ENCODE assay signal across 8 mouse cellular contexts in genomic region chr10:60827901-60828670, GRCm38 (mm10). TPM values are rescaled to one million over a fixed set of nuclear protein-coding genes. Genes with fewer than 3 reads are reported as not detected.
A peak's percentile ranks its signal among the peaks of the same experiment; 100 is the strongest.
DNase-seq lines count a peak whose midpoint lies in the region; ATAC-seq and TF ChIP-seq lines count a peak whose summit lies in the region.

No protein-coding gene starts in this region.

- peak; percentile 60 for DNase-seq in cerebellum, adult 11-12 months
- no peak for DNase-seq in cerebellum, adult 8-10 months
- DNase-seq in lung, adult 2 months, result no peak
- no peak for DNase-seq in spleen, adult 18-20 months
- no peak for DNase-seq in right cerebral cortex, adult 18-20 months

- peak overlapping the region; percentile 68; the same call in 1 of the 2 replicates for H3K4me3 ChIP-seq in lung, embryonic 15.5 days
- no peak overlapping the region for H3K4me3 ChIP-seq in lung, adult 2 months (replicated peaks; ENCODE audit: extremely low read depth, low read depth, low read length)
- H3K4me3 ChIP-seq in hindbrain, embryonic 15.5 days, result peak overlapping the region; percentile 5; the same call in 1 of the 2 replicates
- H3K4me3 ChIP-seq in neural tube, embryonic 15.5 days (replicated peaks), result no peak overlapping the region

- no peak overlapping the region for H3K9ac ChIP-seq in lung, embryonic 15.5 days
- H3K9ac ChIP-seq in hindbrain, embryonic 15.5 days, result no peak overlapping the region
- 0 out of 2 replicates have a peak overlapping the region, but pooled peaks have one; percentile 3 for H3K9ac ChIP-seq in neural tube, embryonic 15.5 days (replicated peaks)

- TF ChIP-seq CTCF in lung, adult 2 months (IDR thresholded peaks at IDR 0.05; ENCODE audit: insufficient read depth, low read length), result no peak

- H3K27me3 ChIP-seq in lung, embryonic 15.5 days, result peaks cover 39% of the 10 kb centered on the region
- H3K27me3 ChIP-seq in hindbrain, embryonic 15.5 days, result peaks cover 50% of the 10 kb centered on the region
- peaks cover 56% of the 10 kb centered on the region for H3K27me3 ChIP-seq in neural tube, embryonic 15.5 days (replicated peaks)

- peak overlapping the region; percentile 94 for H3K4me2 ChIP-seq in lung, embryonic 15.5 days
- peak overlapping the region; percentile 97 for H3K4me2 ChIP-seq in hindbrain, embryonic 15.5 days
- H3K4me2 ChIP-seq in neural tube, embryonic 15.5 days, result peak overlapping the region; percentile 99

- H3K36me3 ChIP-seq in lung, embryonic 15.5 days, result no peaks in the 10 kb centered on the region
- H3K36me3 ChIP-seq in hindbrain, embryonic 15.5 days, result no peaks in the 10 kb centered on the region
- no peaks in the 10 kb centered on the region for H3K36me3 ChIP-seq in neural tube, embryonic 15.5 days

- no peak for ATAC-seq in lung, embryonic 15.5 days (ENCODE audit: borderline replicate concordance, extremely low read depth, low FRiP score, low TSS enrichment)
- no peak for ATAC-seq in hindbrain, embryonic 15.5 days (ENCODE audit: low FRiP score, low read depth)
- ATAC-seq in neural tube, embryonic 15.5 days (ENCODE audit: low FRiP score), result no peak

- no peak overlapping the region for H3K27ac ChIP-seq in lung, embryonic 15.5 days
- no peak overlapping the region for H3K27ac ChIP-seq in hindbrain, embryonic 15.5 days (replicated peaks)
- H3K27ac ChIP-seq in neural tube, embryonic 15.5 days (replicated peaks), result no peak overlapping the region

- no peaks in the 10 kb centered on the region for H3K9me3 ChIP-seq in lung, embryonic 15.5 days
- H3K9me3 ChIP-seq in hindbrain, embryonic 15.5 days, result no peaks in the 10 kb centered on the region
- no peaks in the 10 kb centered on the region for H3K9me3 ChIP-seq in neural tube, embryonic 15.5 days (replicated peaks)

- WGBS in lung, embryonic 15.5 days, result 43% methylated on average over 17 of the region's 17 CpGs
- WGBS in lung, adult 2 months, result 61% methylated on average over 17 of the region's 17 CpGs
- WGBS in hindbrain, embryonic 15.5 days, result 41% methylated on average over 17 of the region's 17 CpGs
- 39% methylated on average over 17 of the region's 17 CpGs for WGBS in neural tube, embryonic 15.5 days

- H3K4me1 ChIP-seq in lung, embryonic 15.5 days, result peaks cover 62% of the 10 kb centered on the region
- peaks cover 7% of the 10 kb centered on the region for H3K4me1 ChIP-seq in lung, adult 2 months (ENCODE audit: control insufficient read depth, insufficient read depth, low read length)
- H3K4me1 ChIP-seq in hindbrain, embryonic 15.5 days (replicated peaks), result peaks cover 50% of the 10 kb centered on the region
- H3K4me1 ChIP-seq in neural tube, embryonic 15.5 days, result peaks cover 54% of the 10 kb centered on the region

- no peak for TF ChIP-seq POLR2A in lung, adult 2 months (IDR thresholded peaks at IDR 0.05; ENCODE audit: borderline replicate concordance, extremely low read depth, low read depth, low read length)

RNA-seq across cellular contexts. Expression of gene Unc5b, which starts 3.3 kb away (rescaled TPM):
- 6.5 and 7.7 TPM in 2 replicates for polyA plus RNA-seq in lung, embryonic 15.5 days (2015; fragmentation: Nextera tagmentation; extraction: Ambion mirVana)
- 13.4 and 16.8 TPM in 2 replicates for polyA plus RNA-seq in lung, adult 2 months (2012; rRNA removed)
- 2.8 and 3.5 TPM in 2 replicates for polyA plus RNA-seq in hindbrain, embryonic 15.5 days (2015; fragmentation: Nextera tagmentation; extraction: Ambion mirVana)
- 2.3 and 2.8 TPM in 2 replicates for polyA plus RNA-seq in neural tube, embryonic 15.5 days (2015; fragmentation: Nextera tagmentation; extraction: Ambion mirVana)

Comparison
In these comparisons a context has a peak if more than half of its experiments do, and no peak if none do; other contexts are left out.
1. H3K4me3 ChIP-seq: peak in lung, embryonic 15.5 days (single experiment) and hindbrain, embryonic 15.5 days (single experiment); none in lung, adult 2 months (single experiment) and neural tube, embryonic 15.5 days (single experiment).
2. Peak in every context shown above with its lines, with median percentiles within 50 percentile points of each other: H3K4me2 ChIP-seq.